Mouse (Mus musculus) spleen, postnatal 4 days (tissue): Measurements from ENCODE around the gene Ppp1r21.

Source experiments
- DNase-seq, 2 experiments: peaks; one replicate each; pipeline ENCODE4 v3.0.0; 2022; ENCODE audit warnings: low spot score in 2 of 2

Gene Ppp1r21

DNA sequence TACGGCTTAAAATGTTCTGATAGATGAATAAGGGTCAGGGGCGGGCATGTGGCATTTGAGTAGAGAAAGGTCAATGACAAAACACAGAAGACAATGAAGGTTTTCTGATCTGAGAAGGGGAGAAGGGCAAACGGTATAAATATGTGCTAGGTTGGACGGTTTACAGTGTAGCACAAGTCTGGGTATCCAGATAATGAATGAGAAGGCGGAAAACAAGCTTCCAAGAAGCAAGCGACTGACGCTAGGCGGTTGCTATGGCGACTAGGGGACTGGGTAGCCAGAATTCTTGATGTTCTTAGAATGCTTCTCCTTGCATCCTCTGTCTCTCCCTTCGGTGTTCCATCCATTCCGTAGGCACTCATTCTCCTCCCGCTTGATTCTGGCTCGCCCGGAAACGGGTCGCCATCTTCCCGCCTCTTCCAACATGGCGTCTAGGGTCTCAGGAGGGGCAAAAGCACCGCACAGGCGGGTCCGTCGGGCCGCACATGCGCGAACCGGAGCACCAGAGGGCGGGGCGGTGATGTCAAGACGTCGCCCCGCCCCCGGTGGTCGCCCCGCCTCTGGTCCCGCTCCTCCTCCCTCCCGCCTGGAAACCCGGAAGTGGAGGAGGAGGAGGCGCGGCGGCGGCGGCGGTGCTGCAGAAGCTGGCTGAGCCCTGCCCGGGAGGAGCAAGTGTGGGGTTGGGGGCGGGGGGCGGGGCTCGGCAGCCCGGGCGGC lies at the start of gene Ppp1r21:
Gene Ppp1r21 (plus strand): TSS at position 600 of the 717 bp plus-strand sequence.
- DNase-seq, result peak; percentile 97 to 98

DNA sequence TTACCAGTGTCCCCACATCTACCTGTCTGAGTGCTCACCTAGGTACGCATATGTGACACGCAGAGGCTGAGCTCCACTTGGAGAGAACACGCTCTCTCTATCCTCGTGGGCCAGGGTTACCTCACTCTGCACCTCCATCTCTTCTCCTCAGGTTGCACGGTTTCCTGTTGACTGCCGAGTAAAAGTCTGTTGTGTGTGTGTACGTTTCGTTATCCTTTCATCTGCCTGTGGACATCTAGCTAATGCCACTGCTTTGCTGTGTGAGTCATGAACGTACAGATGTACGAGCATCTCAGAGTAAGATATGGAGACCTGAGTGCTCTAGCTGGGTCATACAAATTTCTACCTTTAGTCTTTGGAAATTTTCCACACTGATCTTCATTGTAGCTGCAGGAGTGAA lies 49.5 kb upstream of the Ppp1r21 start:
- no peak for DNase-seq

DNA sequence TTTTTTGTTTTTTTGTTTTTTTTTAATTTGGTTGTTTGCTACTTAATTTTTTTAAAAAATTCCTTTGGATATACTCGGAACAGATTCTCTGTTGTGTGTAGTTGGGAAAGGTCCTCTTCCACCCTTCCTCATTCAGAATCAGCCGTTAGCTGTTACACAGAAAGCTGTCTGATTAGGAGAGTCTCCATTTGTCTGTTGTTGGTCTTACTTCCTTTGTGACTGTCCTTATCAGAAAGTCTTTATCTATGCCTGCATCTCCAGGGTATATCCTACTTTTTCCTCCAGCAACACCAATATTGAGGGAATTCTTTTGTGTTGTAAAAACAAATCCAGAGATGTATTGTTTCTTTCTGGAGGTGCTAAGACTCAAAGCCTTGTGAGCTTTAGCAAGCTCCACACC lies 48.9 kb upstream of the Ppp1r21 start:
- DNase-seq, result no peak

DNA sequence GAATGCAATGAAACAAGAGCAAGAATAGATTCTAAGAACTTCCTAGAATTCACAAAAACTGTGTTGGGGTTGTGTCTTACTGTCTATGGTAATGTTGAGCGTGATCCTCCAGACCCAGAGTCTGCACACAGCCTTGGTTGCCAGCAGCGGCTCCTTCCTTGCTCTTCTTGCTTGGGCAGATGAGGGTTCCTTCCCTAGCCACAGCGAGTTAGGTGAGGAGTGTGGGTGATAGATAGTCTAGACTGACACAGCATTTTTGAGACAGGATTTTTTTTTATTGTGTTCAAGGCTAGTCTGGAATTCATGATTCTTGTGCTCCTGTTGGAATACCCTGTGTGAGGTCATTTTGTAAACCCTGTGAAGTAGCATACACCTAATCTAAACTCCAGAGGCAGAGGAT lies 48.3 kb upstream of the Ppp1r21 start:
- DNase-seq, result no peak

DNA sequence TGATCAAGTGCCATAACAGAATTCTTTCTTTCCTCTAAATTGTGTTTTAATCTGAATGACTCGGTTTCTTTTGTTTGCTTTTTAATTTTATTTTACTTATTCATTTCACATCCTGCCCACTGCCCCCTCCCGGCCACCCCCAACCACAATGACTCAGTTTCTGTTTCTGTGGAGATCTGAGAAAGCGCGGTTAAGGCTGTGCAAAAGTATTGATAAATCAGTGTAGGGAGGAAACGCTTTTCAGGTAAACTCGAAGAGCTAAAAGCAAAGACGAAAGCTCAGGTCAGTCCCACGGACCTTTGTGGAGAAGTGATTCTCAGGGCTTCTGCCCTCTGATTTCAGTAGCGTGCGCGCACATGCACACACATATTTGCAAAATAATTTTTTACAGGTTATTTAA lies 45.4 kb upstream of the Ppp1r21 start:
- no peak for DNase-seq

DNA sequence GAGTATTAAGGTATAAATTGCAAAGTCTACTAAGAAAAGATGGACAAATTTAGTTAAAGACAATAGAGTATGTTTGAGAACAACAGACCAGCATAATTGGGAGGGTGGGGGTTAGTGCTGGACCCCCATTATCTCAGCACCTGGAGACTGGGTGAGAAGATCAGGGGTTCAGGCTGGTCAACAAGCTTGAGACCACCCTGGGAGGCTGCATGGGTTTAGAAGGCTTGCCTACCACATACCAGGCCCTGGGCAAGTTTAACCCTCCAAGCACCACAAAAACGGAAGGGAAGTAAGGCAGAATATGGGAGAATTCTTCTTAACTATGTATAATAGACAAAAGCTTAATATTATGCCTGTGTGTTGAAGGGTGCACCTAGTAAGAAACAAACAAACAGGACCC lies 45.0 kb upstream of the Ppp1r21 start:
- DNase-seq, result no peak

DNA sequence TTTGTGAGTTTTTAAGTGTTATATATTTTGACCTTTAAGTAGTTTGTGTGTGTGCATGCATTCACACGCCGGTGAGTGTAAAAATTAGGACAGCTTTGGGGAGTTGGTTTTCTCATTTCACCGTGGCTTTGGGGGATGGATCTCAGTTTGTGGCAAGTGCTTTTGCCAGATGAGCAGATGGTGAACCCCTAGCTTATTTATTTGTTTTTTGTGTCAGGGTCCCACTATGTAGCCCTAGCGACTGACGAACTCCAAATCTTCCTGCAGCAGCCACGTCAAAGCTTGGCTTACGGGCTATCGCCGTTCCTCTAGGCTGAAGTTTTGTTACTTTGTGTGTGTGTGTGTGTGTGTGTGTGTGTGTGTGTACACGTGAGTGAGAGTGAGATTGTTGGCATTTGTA lies 39.4 kb upstream of the Ppp1r21 start:
- DNase-seq, result peak; percentile 3 to 30

DNA sequence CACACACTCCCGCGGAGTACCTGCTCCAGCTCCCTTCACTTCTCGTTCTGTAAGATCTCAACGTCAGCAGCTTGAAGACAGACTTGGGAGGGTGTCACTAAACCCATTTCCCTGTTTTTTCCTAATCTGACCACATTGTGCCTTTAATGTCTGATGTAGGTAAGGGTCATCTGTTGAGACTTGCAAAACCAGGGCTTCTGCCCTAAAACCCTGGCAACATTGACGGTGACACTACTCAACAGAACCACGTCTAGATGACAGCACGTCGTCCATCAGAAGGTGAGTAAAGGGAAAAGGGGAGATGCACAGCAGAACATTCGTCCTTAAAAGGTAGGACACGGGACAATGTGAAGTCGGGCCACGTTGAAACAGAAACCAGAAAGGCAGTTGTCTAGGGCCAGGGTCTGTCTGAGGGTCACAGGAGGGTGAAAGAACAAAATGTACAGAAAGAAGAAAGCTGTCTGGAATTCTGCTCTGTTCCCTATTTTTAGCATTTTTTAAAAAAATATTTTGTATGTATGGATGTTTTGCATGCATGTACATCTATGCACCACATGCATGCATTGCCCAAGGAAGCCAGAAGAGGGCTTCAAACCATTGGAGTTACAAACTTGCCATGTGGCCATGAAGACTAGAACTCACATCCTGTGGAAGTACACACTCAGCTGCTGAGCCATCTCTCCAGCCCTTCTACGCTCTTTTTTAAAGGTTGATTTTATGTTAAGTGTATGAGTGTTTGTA lies 38.4 kb upstream of the Ppp1r21 start:
- peak in 1 of 2 experiments; percentile 42 for DNase-seq

DNA sequence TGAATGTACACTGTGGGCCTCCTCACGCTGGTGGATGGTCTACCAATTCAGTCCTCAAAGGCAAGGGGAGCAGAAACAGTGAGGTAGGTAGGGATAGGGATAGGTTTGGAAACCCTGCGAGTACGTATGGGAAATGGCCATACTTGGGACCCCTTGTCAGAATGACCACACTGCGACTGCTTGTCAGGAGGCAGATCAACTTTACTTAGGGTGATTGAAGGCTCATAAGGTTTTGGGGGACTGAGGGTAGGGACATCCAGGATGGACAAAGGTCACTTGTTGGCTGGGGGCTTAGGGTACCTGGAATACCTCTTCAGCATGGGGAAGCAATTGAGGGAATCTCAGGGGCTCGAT lies 37.8 kb upstream of the Ppp1r21 start:
- peak in 1 of 2 experiments; percentile 41 for DNase-seq

DNA sequence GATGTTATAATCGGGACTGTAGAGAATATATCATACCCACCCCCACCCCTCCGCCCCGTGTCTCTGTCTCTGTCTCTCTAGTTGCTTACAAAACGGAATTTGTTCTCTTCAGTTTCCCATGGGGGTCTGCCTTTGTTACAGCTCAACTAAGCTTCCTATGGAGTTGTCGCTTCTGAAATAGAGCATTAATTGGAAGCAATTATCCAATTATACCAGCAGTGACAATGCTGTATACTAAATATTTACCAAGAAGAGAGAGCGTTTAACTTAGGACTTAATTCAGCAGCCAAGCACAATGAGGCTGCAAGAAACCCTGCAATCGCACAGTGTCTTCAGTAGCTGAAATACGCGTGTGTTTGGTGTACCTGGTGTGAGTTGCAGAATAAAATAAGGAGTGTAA lies 36.4 kb upstream of the Ppp1r21 start:
- DNase-seq, result peak in 1 of 2 experiments; percentile 23

DNA sequence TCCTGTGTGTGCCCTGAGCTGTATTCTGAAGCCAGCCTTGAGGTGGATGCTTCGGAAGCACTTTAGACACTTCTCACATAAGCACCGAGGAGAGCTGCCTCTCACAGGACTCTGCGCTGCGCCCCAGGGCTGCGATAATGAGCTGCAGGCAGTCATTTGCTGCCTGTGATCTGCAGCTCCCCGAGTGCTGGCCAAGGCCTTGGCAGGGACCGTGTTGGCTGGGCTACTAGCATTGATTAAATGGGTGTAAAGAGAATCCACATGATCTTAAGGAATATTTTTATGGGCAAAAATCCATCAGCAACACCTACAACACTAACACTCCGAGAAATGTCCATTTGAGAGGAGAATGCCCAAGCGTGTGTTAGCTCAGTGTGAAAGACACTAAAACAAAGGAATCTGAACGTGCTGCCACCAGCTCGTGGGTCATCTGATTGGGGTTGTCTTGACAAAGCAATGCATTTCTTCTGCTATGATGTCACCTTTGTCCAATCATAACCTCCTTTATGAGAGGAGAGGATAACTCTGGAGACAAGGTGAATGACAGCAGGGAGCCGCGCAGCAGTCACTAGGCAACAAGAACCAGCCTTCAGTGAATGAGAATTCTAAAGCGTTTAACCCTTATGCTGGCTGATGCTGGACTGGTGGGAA lies 35.7 kb upstream of the Ppp1r21 start:
- DNase-seq, result peak in 1 of 2 experiments; percentile 54

DNA sequence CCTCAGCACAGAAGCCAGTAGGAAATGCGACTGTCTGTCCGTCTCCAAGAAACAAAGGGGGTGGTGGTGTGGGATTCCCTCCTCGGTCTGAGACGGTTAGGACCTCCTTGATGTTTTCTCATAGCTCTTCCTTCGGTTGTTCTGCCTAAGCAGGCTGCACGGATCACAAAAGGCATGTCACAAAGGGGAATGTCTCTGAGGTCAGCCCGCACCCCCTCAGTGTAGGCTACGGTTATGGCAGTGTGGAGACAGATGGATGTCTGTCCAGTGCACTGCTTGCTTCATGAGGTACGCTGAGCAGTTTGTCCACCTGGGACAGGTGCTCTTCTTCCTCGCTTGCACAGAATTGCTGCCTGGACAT lies 35.2 kb upstream of the Ppp1r21 start:
- peak in 1 of 2 experiments; percentile 46 for DNase-seq

DNA sequence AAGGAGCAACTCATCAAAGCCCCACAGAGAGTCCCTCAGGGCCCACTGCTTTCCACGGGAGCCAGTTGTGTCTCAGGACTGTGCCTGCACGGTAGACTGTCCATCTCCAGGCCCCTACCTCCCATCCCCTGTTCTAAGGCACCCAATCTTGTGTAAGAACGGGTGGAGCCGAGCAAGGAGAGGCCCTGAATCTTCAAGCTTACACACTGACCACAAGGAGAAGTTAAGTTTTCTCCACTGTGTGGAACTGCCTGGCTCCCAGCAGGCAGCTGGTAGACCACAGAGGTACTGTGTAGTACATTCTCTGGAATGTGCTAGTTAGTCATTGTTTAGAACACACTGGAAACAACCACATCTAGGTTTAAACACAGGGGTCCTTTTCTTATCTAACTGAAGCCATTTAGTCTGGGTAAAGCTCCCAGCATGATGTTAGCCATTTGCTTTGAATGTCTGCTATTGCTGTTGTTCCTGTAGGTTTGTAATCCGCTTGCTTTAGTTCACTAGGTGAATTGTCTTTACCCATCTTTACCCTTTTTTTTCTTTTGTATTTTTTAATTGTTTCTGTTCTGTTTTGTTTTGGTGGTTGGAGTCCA lies 31.7 kb upstream of the Ppp1r21 start:
- DNase-seq, result no peak

DNA sequence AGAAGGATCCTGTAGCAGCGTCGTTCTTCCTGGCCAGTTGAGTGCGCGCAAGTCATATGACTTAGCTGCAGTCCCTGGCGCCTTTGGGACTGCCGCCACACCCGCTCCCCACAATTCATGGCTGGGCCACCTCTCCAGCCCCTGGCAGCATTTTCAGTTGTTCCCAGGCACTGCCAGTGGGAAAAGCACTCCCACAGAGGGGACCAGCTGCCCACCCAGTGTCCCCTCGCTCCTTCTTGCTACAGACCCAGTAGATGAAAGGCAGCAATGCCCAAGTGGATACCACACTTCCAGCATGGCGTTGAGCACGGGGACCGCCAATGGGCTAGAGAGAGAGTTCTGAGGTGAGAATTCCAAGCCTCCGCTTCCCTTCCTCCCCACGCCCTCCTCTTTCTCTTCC lies 25.9 kb upstream of the Ppp1r21 start:
- DNase-seq, result no peak

DNA sequence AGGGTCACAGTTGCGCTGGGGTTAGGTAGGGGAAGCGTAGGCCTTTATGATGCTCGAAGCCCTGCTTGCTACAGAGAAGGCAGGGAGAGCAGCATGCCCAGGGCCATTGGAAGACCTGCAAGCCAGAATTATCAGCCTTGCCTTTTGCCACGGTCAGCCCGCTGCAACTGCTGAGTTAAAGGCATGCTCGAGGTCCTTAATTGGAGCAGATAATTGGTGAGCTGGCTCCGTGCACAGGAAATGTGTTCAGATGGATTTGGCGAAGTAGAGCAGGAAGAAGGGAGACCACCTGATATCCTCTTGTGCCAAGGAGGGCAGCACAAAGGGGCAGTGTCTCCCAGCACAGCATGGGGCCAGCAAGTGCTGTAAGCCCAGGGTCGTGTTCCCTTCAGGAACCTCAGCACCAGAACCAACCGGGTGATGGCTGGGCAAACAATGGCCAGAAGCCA lies 24.6 kb upstream of the Ppp1r21 start:
- no peak for DNase-seq

DNA sequence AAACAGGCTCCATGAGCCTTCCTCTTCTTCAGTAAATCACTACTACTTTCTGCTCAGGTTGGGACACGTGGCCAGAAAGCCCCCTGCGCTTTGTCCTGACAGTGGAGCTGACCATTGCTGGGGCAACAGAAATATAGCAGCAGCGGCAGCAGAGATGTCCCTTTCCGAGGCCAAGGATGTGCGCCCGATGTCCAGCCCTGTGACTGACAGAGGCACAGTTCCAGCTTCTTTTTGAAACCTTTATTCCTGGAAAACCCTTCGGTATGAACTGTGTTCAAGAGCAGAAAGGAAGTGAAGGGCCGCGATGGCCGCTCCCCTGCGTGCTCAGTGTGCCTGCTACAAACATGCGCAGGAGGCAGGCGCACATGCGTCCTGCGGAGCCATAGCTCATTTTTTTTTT lies 24.0 kb upstream of the Ppp1r21 start:
- DNase-seq, result no peak

DNA sequence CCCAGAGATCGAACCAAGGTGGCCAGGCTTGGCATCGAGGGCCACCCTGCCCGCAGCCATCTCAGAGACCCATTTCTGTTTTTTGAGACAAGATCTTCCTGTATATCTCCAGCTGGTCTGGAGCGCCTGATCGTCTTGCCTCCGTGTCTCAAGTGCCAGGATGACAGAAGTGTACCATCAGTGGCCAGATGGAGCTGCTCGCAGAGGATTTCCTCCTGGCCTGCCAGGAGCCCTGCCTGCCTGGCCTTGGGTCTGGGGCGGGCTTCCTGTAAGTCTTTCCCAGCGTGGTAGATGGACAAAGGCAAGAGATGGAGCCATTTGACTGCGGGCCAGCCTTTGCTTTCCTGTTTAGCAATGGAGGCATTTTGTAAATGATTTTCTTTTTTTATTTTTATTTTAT lies 22.5 kb upstream of the Ppp1r21 start:
- no peak for DNase-seq

DNA sequence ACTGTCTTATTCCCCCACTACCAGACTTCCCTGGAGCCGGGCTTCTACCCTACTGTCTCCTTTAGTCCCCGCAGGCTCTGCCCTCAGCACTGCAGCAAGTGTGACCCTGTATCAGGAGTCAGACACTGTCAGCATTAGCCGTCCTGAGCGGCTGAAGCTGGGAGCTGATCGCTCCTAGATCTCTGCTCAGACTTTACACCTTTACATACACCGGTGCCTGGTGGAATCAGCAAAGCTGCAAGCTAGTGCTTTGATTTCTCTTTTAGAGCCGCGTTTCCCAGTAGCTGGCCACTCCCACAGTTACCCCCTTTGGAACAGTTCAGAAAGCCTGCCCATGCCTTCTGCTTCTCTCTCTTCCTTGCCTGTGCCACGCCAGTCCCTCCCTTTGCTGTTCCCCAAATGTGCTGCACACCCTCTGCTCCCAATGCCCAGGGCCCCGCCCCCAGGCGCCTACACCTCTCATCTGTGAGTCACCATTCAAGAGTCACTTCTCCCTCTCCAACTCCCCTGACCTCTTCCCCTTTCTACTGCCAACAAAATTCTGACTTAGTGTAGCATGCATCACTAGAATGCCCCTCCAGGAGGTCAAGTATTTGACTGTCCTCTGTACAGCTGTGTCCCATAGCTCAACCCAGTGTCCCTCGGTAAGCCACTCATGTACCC lies 20.9 kb upstream of the Ppp1r21 start:
- DNase-seq, result peak; percentile 69 to 81

DNA sequence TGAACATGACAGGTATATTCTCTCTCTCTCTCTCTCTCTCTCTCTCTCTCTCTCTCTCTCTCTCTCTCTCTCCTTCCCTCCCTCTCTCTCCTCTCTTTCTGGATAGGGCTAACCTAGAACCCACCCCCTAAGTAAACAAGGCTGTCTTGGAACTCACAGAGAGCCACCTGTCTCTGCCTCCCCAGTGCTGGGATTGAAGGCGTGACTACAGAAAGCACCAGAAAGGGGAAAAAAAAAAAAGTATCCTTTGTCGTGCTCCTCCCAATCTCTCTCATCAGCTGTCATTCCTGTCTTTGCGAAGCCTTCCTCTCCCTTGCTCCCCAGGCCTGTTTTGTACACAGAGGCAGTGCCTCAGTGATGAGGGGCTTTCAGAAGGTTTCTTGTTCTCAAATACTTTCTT lies 19.9 kb upstream of the Ppp1r21 start:
- DNase-seq, result no peak

DNA sequence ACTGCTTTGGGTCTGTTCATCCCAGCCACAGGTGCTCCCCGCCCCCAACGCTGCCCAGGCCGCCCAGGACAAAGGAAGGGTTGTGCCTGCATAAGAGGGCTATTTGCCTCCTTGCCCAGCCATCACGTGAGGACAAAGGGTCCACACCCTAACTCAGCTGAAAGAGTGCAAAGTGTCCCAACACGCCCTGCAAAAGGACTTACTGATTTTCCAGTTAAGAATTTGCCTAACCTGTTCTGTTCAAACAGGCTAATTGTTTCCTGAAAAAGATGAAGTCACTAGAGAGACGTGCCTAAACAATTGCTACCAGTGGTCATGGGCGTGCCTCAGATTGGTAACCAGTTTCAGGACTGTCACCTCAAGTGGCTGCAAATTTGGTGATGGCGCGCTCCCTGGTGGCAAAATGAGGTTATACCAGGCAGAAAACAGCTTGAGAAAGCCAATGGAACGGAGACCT lies 18.8 kb upstream of the Ppp1r21 start:
- DNase-seq, result peak; percentile 81 to 93

DNA sequence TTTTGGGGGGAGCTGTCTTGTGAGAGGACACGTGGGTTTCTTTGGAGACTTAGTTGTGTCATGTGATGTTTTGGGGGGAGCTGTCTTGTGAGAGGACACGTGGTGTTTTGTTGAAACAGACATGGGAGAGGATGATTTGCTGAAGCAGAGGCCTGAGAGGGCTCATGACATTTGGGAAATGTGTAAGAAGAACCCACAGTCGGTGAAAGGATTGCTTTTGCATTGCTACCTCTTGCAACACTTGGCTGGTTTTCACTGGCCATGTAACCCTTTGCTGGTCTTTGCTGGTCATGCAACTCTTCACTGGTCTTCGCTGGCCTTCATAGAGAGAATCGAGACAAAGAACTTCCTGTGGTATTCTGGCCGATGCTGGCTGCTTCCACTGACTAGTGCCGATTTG lies 13.4 kb upstream of the Ppp1r21 start:
- DNase-seq, result no peak

DNA sequence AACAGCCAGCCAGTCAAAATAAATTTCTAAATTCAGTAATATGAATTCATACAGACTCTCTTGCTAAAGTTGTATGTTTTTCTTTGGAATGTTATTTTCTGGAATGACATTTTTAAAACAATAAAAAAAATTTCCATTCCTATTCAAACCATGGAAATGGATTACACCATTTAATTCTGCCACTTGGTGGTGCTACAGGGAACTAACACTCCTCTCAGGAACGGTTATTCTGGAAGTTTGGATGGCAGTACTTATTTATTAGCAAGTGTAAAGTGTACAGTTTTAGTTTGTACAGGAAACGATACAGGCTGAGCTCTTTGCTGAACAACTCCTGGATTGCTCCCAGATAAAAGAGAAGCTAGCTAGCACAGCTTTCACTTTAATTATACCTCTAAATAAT lies 2.1 kb upstream of the Ppp1r21 start:
- DNase-seq, result no peak
